Mouse (Mus musculus) left cerebral cortex, postnatal 36 days (tissue): ENCODE measurements around the gene Slc44a3. TPM values are rescaled to one million over a fixed set of nuclear protein-coding genes. Genes with fewer than 3 reads are reported as not detected.

ENCODE experiments used
- DNase-seq, 2 experiments: peaks; one replicate each; pipeline ENCODE4 v3.0.0; 2021 to 2022; ENCODE audit warnings: low spot score in 2 of 2, mixed read lengths in 1 of 2
- intact Hi-C: fragments of 180-260 bp; cut with DNase I; formaldehyde crosslinking; loops from one replicate; pipeline ENCODE4 v1.15.1; 2025
- total RNA-seq, 2 experiments: library from RNA; stranded (reverse); gene quantifications; 2 replicates each; pipeline ENCODE4 v1.2.3; 2021

The Slc44a3 gene
- not detected for total RNA-seq

DNA sequence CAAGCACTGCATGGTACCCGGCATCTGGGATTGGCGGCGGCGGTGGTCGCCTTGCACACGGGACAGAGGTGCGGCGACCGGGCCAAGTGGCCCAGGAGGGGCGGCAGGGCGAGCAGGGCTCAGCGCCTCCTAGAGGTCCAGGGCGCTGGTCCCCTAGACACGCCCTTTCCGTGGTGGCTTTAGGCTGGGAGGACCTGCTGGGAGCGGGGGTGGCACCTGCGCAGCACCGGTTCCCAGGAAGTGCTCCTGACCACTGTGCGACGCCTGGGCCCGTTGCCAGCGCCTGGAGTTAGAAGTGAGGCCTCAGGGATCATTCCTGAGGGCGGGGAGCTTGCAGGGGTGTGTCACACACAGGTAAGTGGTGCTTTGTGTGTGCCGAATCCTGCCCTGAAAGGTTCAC, at the start of gene Slc44a3:
TSS of gene Slc44a3 (minus strand) at position 229 of the 400 bp plus-strand sequence.
- intact Hi-C loops = loop anchor here (10.0 kb wide), 1 partner anchor 323 kb away; no protein-coding TSS in a partner anchor
- DNase-seq = no peak

- no peak for DNase-seq
Measured at GRCm38 (mm10) chr3:121579880-121580549, 47.8 kb upstream of the Slc44a3 start.

GRCm38 (mm10) chr3:121579402-121579801, 47.2 kb upstream of the Slc44a3 start:
- intact Hi-C loops = no loop called here
- DNase-seq = no peak

More at GRCm38 (mm10) chr3:121579880-121580549, 47.8 kb upstream of the Slc44a3 start:
- intact Hi-C loops = no loop called here

- intact Hi-C loops = no loop called here
- DNase-seq = no peak
Measured at GRCm38 (mm10) chr3:121578706-121579105, 46.5 kb upstream of the Slc44a3 start.

- no peak for DNase-seq
- intact Hi-C loops = no loop called here
Measured at GRCm38 (mm10) chr3:121577641-121578040, 45.4 kb upstream of the Slc44a3 start.

- DNase-seq = no peak
- intact Hi-C loops = no loop called here
Measured at GRCm38 (mm10) chr3:121577032-121577591, 44.9 kb upstream of the Slc44a3 start.

- DNase-seq = no peak
- intact Hi-C loops = no loop called here
Measured at GRCm38 (mm10) chr3:121576367-121576766, 44.2 kb upstream of the Slc44a3 start.

GRCm38 (mm10) chr3:121574386-121574785, 42.2 kb upstream of the Slc44a3 start:
- no peak for DNase-seq
- intact Hi-C loops = no loop called here

GRCm38 (mm10) chr3:121573858-121574257, 41.7 kb upstream of the Slc44a3 start:
- intact Hi-C loops = no loop called here
- no peak for DNase-seq

DNA sequence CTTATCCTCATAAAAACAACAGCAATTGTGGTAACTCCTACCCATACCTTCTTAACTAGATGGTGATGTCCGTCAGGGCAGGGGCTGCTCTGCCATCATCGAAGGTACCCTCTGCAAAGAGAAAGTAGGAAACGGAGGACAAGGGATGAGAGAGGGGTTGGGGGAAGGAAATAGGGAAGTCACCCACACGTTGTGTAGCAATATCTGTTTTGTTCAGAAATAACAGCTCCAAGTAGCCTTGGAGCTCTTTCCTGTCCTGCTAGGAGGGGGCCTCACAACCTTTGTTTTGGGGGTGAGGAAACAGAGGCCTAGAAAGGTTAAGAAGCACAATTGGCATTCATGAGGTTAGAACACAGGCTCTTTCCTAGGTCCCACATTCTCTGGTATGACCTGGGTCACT, 39.3 kb upstream of the Slc44a3 start:
- DNase-seq = no peak
- intact Hi-C loops = no loop called here

- intact Hi-C loops = no loop called here
- no peak for DNase-seq
Measured at GRCm38 (mm10) chr3:121570623-121571022, 38.4 kb upstream of the Slc44a3 start.

DNA sequence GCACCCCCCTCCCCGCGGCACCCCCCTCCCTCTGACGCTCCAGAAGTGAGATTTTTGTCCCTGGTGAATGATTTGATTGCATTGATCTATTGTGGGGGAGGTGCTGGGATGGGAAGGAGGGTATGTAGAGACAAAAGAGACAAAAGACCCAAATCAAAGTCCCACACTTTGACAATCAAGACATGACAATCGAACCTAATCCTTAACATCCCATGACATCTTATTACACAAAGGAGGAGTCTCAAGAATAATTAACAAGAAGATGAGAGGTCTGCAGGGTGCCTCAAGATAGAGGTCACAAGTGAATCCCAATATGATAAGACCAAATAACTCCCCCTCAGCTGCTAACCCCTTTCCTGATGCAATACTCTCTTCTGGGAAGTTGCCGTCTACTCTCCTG, 37.6 kb upstream of the Slc44a3 start:
- no peak for DNase-seq
- intact Hi-C loops = no loop called here

DNA sequence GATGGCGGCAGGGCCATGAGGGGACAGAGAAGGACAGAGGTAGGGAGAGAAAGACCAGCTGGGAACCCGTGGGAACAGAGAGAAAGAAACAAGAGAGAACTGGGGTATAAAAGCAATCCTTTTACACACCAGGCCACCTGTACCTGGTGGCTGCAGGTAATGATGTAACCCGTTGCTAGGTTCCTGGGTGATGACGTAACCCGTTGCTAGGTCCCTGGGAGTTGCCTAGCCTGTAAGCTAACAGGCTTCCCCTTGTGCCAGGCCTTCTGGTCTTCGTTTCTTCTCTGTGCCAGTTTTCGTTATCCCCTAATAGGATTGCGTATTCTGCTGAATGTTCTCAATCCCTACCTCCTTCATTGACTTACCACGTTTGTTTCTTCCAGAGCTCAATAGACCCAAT, 36.8 kb upstream of the Slc44a3 start:
- no peak for DNase-seq
- intact Hi-C loops = no loop called here

- intact Hi-C loops = no loop called here
- no peak for DNase-seq
Measured at GRCm38 (mm10) chr3:121567904-121568303, 35.7 kb upstream of the Slc44a3 start.

DNA sequence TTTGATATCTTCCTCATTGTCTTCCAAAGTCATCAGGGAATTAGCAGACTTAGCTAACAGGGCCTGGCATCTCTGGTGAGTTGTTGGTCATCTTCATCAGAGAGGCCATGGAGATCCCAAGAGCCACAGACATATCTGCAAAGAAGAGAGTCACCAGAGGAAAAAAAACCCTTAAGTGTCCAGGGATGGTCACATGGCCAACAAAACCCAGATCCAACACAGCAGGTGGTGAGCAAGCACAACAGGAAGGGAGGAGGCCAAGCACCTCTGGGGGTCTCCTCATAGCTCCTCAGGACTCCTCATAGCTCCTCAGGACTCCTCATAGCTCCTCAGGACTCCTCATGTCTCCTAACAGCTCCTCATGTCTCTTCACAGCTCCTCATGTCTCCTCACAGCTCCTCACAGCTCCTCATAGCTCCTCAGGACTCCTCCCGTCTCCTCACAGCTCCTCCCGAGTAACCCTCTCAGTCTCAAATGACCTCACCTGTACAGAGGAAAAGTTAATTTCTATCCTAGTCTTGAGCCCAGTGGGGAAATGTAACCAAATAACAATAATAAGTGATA, 35.2 kb upstream of the Slc44a3 start:
- intact Hi-C loops = no loop called here
- no peak for DNase-seq

GRCm38 (mm10) chr3:121566901-121567300, 34.7 kb upstream of the Slc44a3 start:
- intact Hi-C loops = no loop called here

GRCm38 (mm10) chr3:121561803-121562202, 29.6 kb upstream of the Slc44a3 start:
- intact Hi-C loops = no loop called here
- DNase-seq = no peak

More at GRCm38 (mm10) chr3:121566901-121567300, 34.7 kb upstream of the Slc44a3 start:
- no peak for DNase-seq

DNA sequence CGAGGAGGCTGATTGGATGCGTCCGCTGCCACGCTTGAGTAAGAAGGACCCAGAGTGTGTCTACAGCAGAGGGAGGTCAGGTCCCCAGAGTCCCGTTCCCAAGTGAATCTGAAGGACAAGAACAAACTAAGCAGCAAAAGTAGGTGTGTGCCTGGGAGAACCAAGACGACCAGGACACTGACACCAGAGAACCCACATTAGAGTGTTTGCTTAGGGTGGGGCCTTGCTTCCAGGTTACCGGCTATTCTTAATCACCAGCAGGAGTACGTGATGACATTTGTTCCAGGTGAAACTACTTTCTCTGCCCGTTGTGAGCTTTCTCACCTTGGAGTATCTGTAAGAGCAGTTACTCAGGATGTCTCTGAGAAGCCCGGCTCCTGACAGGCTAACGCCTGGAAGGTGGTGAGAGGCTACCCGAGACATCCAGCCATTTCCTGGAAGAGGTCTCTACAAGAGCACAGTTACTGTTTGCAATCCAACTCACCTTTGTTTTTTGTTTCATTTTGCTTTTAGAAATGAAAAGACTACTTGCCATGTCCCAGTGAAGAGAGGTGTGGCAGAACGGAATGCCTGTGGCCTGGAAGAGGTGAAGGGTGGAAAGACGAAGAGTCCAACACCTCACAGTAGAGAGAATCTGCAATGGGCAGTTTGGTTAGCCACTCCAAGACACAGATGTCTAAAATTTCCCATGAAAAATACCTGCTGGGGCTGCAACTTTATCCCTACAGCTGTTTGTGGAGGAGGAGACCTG, 28.1 kb upstream of the Slc44a3 start:
- intact Hi-C loops = no loop called here
- no peak for DNase-seq

DNA sequence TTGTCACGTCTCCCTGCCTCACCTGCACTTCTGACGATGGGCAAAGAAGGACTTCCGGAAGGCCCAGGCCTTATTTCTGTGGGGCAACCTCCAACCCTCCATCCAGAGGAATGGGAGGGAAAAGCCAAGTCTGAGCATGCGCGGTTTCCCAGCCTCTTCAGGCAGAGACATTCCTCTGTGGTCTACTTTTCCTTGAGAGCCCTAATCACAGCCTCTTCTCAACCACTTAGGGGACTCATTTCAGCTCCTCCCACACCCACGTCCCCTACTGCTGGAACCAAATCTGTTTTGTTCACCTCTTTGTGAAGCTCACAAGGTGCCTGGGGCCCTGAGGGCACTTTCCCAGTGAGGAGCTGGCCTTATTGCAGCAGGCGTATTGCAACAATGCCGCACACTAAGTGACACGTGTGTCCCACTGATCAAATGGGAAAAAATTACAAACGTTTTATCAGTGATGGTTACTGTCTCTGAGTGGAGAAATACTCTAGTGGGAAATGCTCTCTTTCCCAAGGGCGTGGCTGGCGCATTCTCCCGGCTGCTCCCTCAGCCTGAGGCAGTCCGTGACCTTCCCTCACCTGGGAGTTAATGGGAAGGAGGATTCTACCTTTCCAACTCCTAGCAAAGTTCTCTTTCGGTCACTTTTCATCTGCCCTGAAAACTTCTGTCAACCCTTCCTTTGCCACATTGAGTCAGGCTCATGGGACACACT, 27.4 kb upstream of the Slc44a3 start:
- no peak for DNase-seq
- intact Hi-C loops = no loop called here

- intact Hi-C loops = no loop called here
- no peak for DNase-seq
Measured at GRCm38 (mm10) chr3:121558861-121559260, 26.7 kb upstream of the Slc44a3 start.
